20 mouse cellular contexts compared by ENCODE assay signal in genomic region chr13:58972511-58972910, GRCm38 (mm10).
DNase-seq lines count a peak whose midpoint lies in the region; ATAC-seq lines count a peak whose summit lies in the region.
"Had no signal": no experiment of that assay in that cellular context is flagged by ENCODE, and none has a peak within 500 bp of the region (broad histone marks: within the 10 kb centered on the region; RNA-seq: fewer than 3 reads in every experiment).

No protein-coding gene starts in this region.

- H3K36me3 ChIP-seq in forebrain, embryonic 10.5 days (replicated peaks) = no peaks in the 10 kb centered on the region
- H3K36me3 ChIP-seq in forebrain, embryonic 13.5 days (ENCODE audit: poor library complexity, severe bottlenecking) = no peaks in the 10 kb centered on the region
- no peaks in the 10 kb centered on the region for H3K36me3 ChIP-seq in limb, embryonic 11.5 days (ENCODE audit: control insufficient read depth, insufficient read depth, low read length)
- H3K36me3 ChIP-seq: embryonic facial prominence, embryonic 10.5 days; intestine, embryonic 15.5 days; kidney, embryonic 15.5 days; limb, embryonic 15.5 days; midbrain, embryonic 10.5 days had no signal

- intact Hi-C loops in left cerebral cortex, postnatal 4 days (cut with DNase I) = no loop called here
- intact Hi-C loops in left cerebral cortex, postnatal 14 days (cut with DNase I) = no loop called here

- no peaks in the 10 kb centered on the region for H3K9me3 ChIP-seq in forebrain, embryonic 10.5 days
- H3K9me3 ChIP-seq in forebrain, embryonic 13.5 days (replicated peaks) = no peaks in the 10 kb centered on the region
- H3K9me3 ChIP-seq in limb, embryonic 11.5 days (ENCODE audit: control insufficient read depth, low read length) = no peaks in the 10 kb centered on the region
- H3K9me3 ChIP-seq: embryonic facial prominence, embryonic 10.5 days; intestine, embryonic 15.5 days; kidney, embryonic 15.5 days; limb, embryonic 15.5 days; midbrain, embryonic 10.5 days had no signal

- peak overlapping the region; percentile 85 for H3K27ac ChIP-seq in forebrain, embryonic 10.5 days
- H3K27ac ChIP-seq in forebrain, embryonic 13.5 days = peak overlapping the region; percentile 72
- H3K27ac ChIP-seq in limb, embryonic 11.5 days (replicated peaks; ENCODE audit: low read depth, low read length) = peak overlapping the region; percentile 42; the same call in 1 of the 2 replicates
- H3K27ac ChIP-seq: intestine, embryonic 15.5 days; kidney, embryonic 15.5 days; limb, embryonic 15.5 days; stomach, postnatal 0 days had no signal

- H3K4me2 ChIP-seq in forebrain, embryonic 13.5 days = no peak overlapping the region
- no peak overlapping the region for H3K4me2 ChIP-seq in limb, embryonic 11.5 days (ENCODE audit: low read depth, severe bottlenecking)
- H3K4me2 ChIP-seq: intestine, embryonic 15.5 days; kidney, embryonic 15.5 days; limb, embryonic 15.5 days had no signal

- WGBS in forebrain, embryonic 10.5 days = 67% methylated on average over 5 of the region's 5 CpGs
- 29% methylated on average over 5 of the region's 5 CpGs for WGBS in forebrain, embryonic 13.5 days
- 68% methylated on average over 5 of the region's 5 CpGs for WGBS in limb, embryonic 11.5 days

- no peaks in the 10 kb centered on the region for H3K27me3 ChIP-seq in forebrain, embryonic 10.5 days (ENCODE audit: poor library complexity, severe bottlenecking)
- no peaks in the 10 kb centered on the region for H3K27me3 ChIP-seq in forebrain, embryonic 13.5 days
- H3K27me3 ChIP-seq in limb, embryonic 11.5 days (ENCODE audit: control insufficient read depth, insufficient read depth, low read length) = no peaks in the 10 kb centered on the region
- H3K27me3 ChIP-seq: intestine, embryonic 15.5 days; kidney, embryonic 15.5 days; limb, embryonic 15.5 days had no signal

- H3K9ac ChIP-seq in forebrain, embryonic 13.5 days = no peak overlapping the region
- H3K9ac ChIP-seq in limb, embryonic 11.5 days (ENCODE audit: low read length) = no peak overlapping the region
- H3K9ac ChIP-seq: intestine, embryonic 15.5 days; kidney, embryonic 15.5 days; limb, embryonic 15.5 days; liver, postnatal 0 days had no signal

- ATAC-seq in forebrain, embryonic 13.5 days = no peak
- ATAC-seq in limb, embryonic 11.5 days (ENCODE audit: insufficient number of reproducible peaks, low FRiP score, low TSS enrichment, low read depth) = no peak
- ATAC-seq: intestine, embryonic 15.5 days; liver, postnatal 0 days had no signal

- peak; percentile 50 for DNase-seq in left cerebral cortex, postnatal 4 days
- no peak for DNase-seq in left cerebral cortex, postnatal 14 days (ENCODE audit: low spot score in 2 of 2)
- DNase-seq in forebrain, embryonic 10.5 days (ENCODE audit: extremely low spot score, low spot score) = no peak
- no peak for DNase-seq in limb, embryonic 11.5 days (ENCODE audit: low spot score)
- DNase-seq in thymus, postnatal 0 days (ENCODE audit: low spot score) = no peak
- no peak for DNase-seq in right cerebral cortex, postnatal 36 days (ENCODE audit: low spot score in 2 of 2)
- DNase-seq: cerebellum, postnatal 36 days; gastrocnemius, postnatal 25 days; layer of hippocampus, postnatal 36 days; liver, postnatal 0 days; lung, postnatal 36 days; right cerebral cortex, postnatal 25 days; thymus, postnatal 14 days had no signal

- H3K4me3 ChIP-seq in forebrain, embryonic 10.5 days = no peak overlapping the region
- no peak overlapping the region for H3K4me3 ChIP-seq in forebrain, embryonic 13.5 days
- H3K4me3 ChIP-seq in limb, embryonic 11.5 days (ENCODE audit: low read depth, low read length) = no peak overlapping the region
- H3K4me3 ChIP-seq: embryonic facial prominence, embryonic 10.5 days; intestine, embryonic 15.5 days; kidney, embryonic 15.5 days; limb, embryonic 15.5 days; midbrain, embryonic 10.5 days had no signal

- H3K4me1 ChIP-seq in forebrain, embryonic 10.5 days = peaks cover 44% of the 10 kb centered on the region
- H3K4me1 ChIP-seq in forebrain, embryonic 13.5 days = peaks cover 32% of the 10 kb centered on the region
- peaks cover 19% of the 10 kb centered on the region for H3K4me1 ChIP-seq in limb, embryonic 11.5 days (ENCODE audit: control insufficient read depth, insufficient read depth, low read length)
- H3K4me1 ChIP-seq: intestine, embryonic 15.5 days had no signal
